Mouse (Mus musculus) yolk sac, embryonic 10.5 days (tissue): ENCODE measurements at regions not wholly inside any gene's neighbourhood (a gene's known extent, or its start where the extent isn't known, plus 50 kb on each side); places are given as distances from the start of the nearest gene placed in this dataset.

Experiments used
- DNase-seq: peaks from one replicate; pipeline ENCODE4 v3.0.0-alpha.2; 2017; ENCODE audit warnings: low spot score

GRCm38 (mm10) chr1:88964045-88964747 is 106.0 kb upstream of the Sh3bp4 start:
- DNase-seq: no peak

- no peak for DNase-seq
Observed at GRCm38 (mm10) chr1:88966416-88966815, 103.8 kb upstream of the Sh3bp4 start.

- no peak for DNase-seq
Observed at GRCm38 (mm10) chr1:88968142-88968541, 102.1 kb upstream of the Sh3bp4 start.

- DNase-seq: no peak
Observed at GRCm38 (mm10) chr1:88969016-88969415, 101.2 kb upstream of the Sh3bp4 start.

GRCm38 (mm10) chr1:88969630-88970029 is 100.6 kb upstream of the Sh3bp4 start:
- DNase-seq: no peak

- no peak for DNase-seq
Observed at GRCm38 (mm10) chr1:88976101-88976500, 94.1 kb upstream of the Sh3bp4 start.

DNA sequence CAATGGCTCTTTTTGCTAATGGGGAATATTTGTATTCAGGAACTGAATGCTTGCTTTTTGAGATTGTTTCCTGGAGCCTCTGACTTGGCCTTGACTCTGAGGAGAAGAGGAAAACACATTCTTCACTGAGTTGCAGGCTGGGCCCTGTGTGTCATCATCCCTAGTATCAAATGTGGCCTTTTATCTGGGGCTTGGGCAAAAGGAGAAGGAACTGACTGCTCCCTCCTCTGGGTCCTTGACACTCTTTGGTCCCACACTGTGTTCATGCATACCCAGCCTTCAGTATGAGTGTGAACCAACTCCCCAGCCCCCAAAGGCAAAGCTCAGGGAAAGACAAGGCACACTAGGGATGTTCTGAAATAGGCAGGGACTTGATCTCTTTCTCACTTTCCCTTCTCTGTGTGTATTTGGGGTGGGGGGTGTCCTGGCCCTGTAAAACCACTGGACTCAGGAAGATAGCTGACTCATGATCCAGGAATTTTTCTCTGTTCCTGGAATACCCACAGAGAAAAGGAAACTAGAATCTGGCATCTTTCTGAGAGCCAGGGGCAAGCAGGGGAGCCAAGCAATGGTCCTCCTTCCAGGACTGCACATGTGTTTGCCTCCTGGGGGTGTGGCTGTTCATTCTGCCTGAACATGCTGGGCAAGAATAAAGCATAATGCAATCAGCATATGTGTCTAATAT is 82.1 kb upstream of the Sh3bp4 start:
- DNase-seq: no peak

DNA sequence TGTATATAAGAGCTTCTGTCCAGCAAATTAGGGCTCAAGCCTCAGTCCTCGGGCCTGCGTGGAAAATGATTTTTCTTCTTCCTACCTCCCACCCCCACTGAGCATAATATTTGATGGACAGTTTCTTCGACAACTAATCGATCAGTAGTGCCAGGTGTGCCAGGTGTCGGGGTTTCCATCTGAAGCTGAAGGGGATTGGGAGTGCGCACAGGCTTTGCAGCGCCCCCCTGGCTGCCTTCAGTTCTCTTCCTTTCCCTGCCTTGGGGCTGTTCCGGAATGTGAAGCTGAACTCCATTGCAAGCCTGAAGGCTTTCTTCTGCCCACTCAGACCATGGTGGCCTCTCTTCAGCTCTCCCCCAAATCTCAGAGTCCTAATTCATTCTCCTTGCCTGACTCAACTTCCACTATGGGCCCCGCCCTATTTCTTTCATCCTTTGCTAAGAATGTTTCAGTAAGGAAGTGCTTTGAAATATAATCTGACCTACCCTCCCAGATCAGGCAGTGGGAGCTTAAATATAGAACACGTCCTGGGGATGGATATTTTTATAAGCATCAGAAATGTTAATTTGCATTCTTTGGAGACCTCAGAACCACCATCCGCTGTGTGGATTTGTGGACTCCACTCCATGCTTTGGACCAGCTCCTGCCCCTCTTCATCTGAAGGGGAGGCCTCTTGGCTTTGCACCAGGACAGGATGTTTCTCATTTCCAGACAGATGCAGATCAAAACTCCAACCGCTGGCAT is 75.5 kb upstream of the Sh3bp4 start:
- DNase-seq: no peak

GRCm38 (mm10) chr1:88995945-88996344 is 74.3 kb upstream of the Sh3bp4 start:
- DNase-seq: no peak

GRCm38 (mm10) chr1:88996657-88997056 is 73.6 kb upstream of the Sh3bp4 start:
- no peak for DNase-seq

DNA sequence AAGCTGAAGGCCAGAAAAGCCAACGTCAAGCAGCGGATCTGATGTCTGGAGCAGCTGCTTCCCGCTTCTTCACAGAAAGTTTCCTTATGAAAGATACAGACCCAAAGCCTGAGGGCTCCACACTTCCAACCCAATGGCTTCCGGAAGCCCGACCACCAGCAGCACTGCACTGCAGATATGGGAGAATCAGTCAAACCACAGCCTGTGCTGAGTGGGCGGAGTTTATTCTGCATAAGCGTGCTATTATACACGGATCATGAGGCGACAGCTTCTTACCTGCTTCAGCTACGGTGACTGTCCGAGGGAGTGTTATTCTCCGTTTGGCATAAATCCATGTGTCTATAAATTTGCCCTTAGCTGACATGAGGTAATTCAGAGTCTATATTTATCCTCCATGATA is 72.4 kb upstream of the Sh3bp4 start:
- no peak for DNase-seq

DNA sequence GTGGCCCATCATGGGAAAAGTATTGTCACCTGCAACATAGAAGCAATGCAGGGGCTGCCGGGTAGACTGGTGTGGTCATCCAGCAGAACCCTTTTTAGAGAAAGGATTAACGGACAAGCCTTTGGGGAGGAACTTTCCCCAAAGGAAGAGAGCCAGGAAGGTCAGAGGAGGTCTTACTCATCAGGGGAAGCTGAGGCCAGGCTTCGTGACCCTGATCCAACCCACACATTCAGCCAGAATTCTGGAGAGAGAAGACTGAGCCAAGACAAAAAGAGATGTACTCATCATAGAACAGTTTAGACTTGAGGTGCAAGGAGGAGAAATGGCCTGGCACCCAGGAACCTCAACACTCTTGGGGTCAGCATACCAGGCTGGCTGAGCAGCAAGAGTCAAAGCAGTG is 67.9 kb upstream of the Sh3bp4 start:
- DNase-seq: no peak

- no peak for DNase-seq
Observed at GRCm38 (mm10) chr1:89003752-89004151, 66.5 kb upstream of the Sh3bp4 start.

- no peak for DNase-seq
Observed at GRCm38 (mm10) chr1:89007476-89007875, 62.7 kb upstream of the Sh3bp4 start.

- DNase-seq: no peak
Observed at GRCm38 (mm10) chr1:89010170-89010569, 60.0 kb upstream of the Sh3bp4 start.

DNA sequence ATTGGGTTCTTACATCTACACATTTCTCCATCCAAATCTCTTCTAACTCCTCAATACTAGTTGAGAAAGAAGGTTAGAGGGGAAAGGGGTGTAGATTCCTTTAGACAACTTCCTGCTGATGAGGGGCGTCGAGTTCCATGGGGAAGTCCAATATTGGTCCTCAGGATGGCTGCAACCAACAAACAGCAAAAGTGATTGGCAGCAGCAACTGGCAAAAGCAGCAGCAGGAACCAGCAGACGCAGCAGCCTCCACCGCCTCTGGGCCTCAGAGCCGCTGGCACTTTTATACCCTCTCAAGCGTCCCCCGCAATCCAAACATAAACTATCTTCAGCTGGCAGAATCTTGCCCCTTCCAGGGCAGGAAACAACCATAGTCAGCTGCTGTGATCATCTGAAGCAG is 58.8 kb upstream of the Sh3bp4 start:
- no peak for DNase-seq

- no peak for DNase-seq
Observed at GRCm38 (mm10) chr1:89015385-89015784, 54.8 kb upstream of the Sh3bp4 start.

GRCm38 (mm10) chr1:89015845-89016244 is 54.4 kb upstream of the Sh3bp4 start:
- DNase-seq: no peak

- no peak for DNase-seq
Observed at GRCm38 (mm10) chr1:89019778-89020373, 50.3 kb upstream of the Sh3bp4 start.
